Mouse (Mus musculus): Measurements from ENCODE around the gene Ttbk1. TPM values are rescaled to one million over a fixed set of nuclear protein-coding genes. Genes with fewer than 3 reads are reported as not detected.
A peak's percentile ranks its signal among the peaks of the same experiment; 100 is the strongest.

The Ttbk1 gene
- total and polyA plus RNA-seq, 3 experiments = 0.08 TPM; not detected in 2

- peak; percentile 40 for DNase-seq (ENCODE audit: low read depth, low spot score)
- H3K9ac ChIP-seq (ENCODE audit: control insufficient read depth, low read depth, low read length, poor library complexity, severe bottlenecking) = no peak overlapping the region
- TF ChIP-seq CTCF (IDR thresholded peaks at IDR 0.05 in 2 of 3, conservative IDR thresholded peaks at IDR 0.05 in 1 of 3; ENCODE audit: control insufficient read depth in 1 of 3, insufficient read depth in 1 of 3, low read depth in 2 of 3, low read length in 3 of 3, poor library complexity in 1 of 3, severe bottlenecking in 1 of 3) = no peak
- TF ChIP-seq EP300 (IDR thresholded peaks at IDR 0.05; ENCODE audit: low read depth in 1 of 2, low read length in 2 of 2) = no peak
- TF ChIP-seq KAT2A (conservative IDR thresholded peaks at IDR 0.05; ENCODE audit: low read depth, low read length) = peak; percentile 83
- no peak for TF ChIP-seq ZC3H11A (IDR thresholded peaks at IDR 0.05; ENCODE audit: low read depth, low read length)
- TF ChIP-seq TAL1 (IDR thresholded peaks at IDR 0.05; ENCODE audit: low read length) = no peak
- peak; percentile 96 for TF ChIP-seq HCFC1 (IDR thresholded peaks at IDR 0.05; ENCODE audit: low read depth, low read length)
- no peak for TF ChIP-seq NRF1 (IDR thresholded peaks at IDR 0.05; ENCODE audit: insufficient read depth, low read depth, low read length, poor library complexity, severe bottlenecking)
Observed at GRCm38 (mm10) chr17:46513329-46513728, 25.9 kb upstream of the Ttbk1 start.

GRCm38 (mm10) chr17:46511059-46511710 lies 23.7 kb upstream of the Ttbk1 start:
- no peak overlapping the region for H3K27ac ChIP-seq (ENCODE audit: control insufficient read depth, low read depth, low read length)
- H3K4me1 ChIP-seq (ENCODE audit: control insufficient read depth in 1 of 2, insufficient read depth in 2 of 2, low read length in 2 of 2) = 0 out of 4 replicates have a peak, but pooled peaks cover 0 to 3% of the 10 kb centered on the region in 2 experiments
- H3K9me3 ChIP-seq (replicated peaks; ENCODE audit: insufficient read depth, low read length) = no peaks in the 10 kb centered on the region
- no peaks in the 10 kb centered on the region for H3K27me3 ChIP-seq (ENCODE audit: control insufficient read depth in 1 of 2, insufficient read depth in 2 of 2, low read length in 2 of 2)
- H3K9ac ChIP-seq (ENCODE audit: control insufficient read depth, low read depth, low read length, poor library complexity, severe bottlenecking) = no peak overlapping the region
- H3K79me2 ChIP-seq (ENCODE audit: control insufficient read depth, insufficient read depth, low read length, poor library complexity) = no peaks in the 10 kb centered on the region
- H3K36me3 ChIP-seq (ENCODE audit: control insufficient read depth in 1 of 2, insufficient read depth in 2 of 2, low read length in 2 of 2) = no peaks in the 10 kb centered on the region
- TF ChIP-seq SMC3 (IDR thresholded peaks at IDR 0.05; ENCODE audit: low read depth, low read length) (peak; percentile 33; the same call in 1 of the 2 replicates), GABPA (IDR thresholded peaks at IDR 0.05; ENCODE audit: low read depth, low read length) (no peak), RAD21 (IDR thresholded peaks at IDR 0.05; ENCODE audit: low read depth, low read length) (peak; percentile 51), ZMIZ1 (IDR thresholded peaks at IDR 0.05; ENCODE audit: low read depth, low read length) (no peak), CTCF (IDR thresholded peaks at IDR 0.05 in 2 of 3, conservative IDR thresholded peaks at IDR 0.05 in 1 of 3; ENCODE audit: control insufficient read depth in 1 of 3, insufficient read depth in 1 of 3, low read depth in 2 of 3, low read length in 3 of 3, poor library complexity in 1 of 3, severe bottlenecking in 1 of 3) (peak; percentile 5 to 53 (median 25); a peak in 3 of 6 replicates)
- H3K4me3 ChIP-seq (ENCODE audit: control insufficient read depth in 1 of 2, insufficient read depth in 1 of 2, low read depth in 2 of 2, low read length in 2 of 2) = no peak overlapping the region
- no peak for DNase-seq (ENCODE audit: low read depth, low spot score)

More at GRCm38 (mm10) chr17:46513329-46513728, 25.9 kb upstream of the Ttbk1 start:
- Histone ChIP-seq H3K79me2 (ENCODE audit: control insufficient read depth, insufficient read depth, low read length, poor library complexity) (no peaks in the 10 kb centered on the region), H3K27me3 (ENCODE audit: control insufficient read depth in 1 of 2, insufficient read depth in 2 of 2, low read length in 2 of 2) (no peaks in the 10 kb centered on the region), H3K27ac (ENCODE audit: control insufficient read depth, low read depth, low read length) (no peak overlapping the region), H3K4me1 (ENCODE audit: control insufficient read depth in 1 of 2, insufficient read depth in 2 of 2, low read length in 2 of 2) (no peaks in the 10 kb centered on the region), H3K4me3 (ENCODE audit: control insufficient read depth in 1 of 2, insufficient read depth in 1 of 2, low read depth in 2 of 2, low read length in 2 of 2) (no peak overlapping the region), H3K9me3 (replicated peaks; ENCODE audit: insufficient read depth, low read length) (no peaks in the 10 kb centered on the region), H3K36me3 (ENCODE audit: control insufficient read depth in 1 of 2, insufficient read depth in 2 of 2, low read length in 2 of 2) (no peaks in the 10 kb centered on the region)

GRCm38 (mm10) chr17:46505617-46506016 lies 18.1 kb upstream of the Ttbk1 start:
- Histone ChIP-seq H3K9me3 (replicated peaks; ENCODE audit: insufficient read depth, low read length) (no peaks in the 10 kb centered on the region), H3K27me3 (ENCODE audit: control insufficient read depth in 1 of 2, insufficient read depth in 2 of 2, low read length in 2 of 2) (no peaks in the 10 kb centered on the region), H3K27ac (ENCODE audit: control insufficient read depth, low read depth, low read length) (no peak overlapping the region), H3K36me3 (ENCODE audit: control insufficient read depth in 1 of 2, insufficient read depth in 2 of 2, low read length in 2 of 2) (no peaks in the 10 kb centered on the region), H3K4me1 (ENCODE audit: control insufficient read depth in 1 of 2, insufficient read depth in 2 of 2, low read length in 2 of 2) (0 out of 4 replicates have a peak, but pooled peaks cover 0 to 3% of the 10 kb centered on the region in 2 experiments), H3K4me3 (ENCODE audit: control insufficient read depth in 1 of 2, insufficient read depth in 1 of 2, low read depth in 2 of 2, low read length in 2 of 2) (no peak overlapping the region), H3K79me2 (ENCODE audit: control insufficient read depth, insufficient read depth, low read length, poor library complexity) (no peaks in the 10 kb centered on the region), H3K9ac (ENCODE audit: control insufficient read depth, low read depth, low read length, poor library complexity, severe bottlenecking) (no peak overlapping the region)
- DNase-seq (ENCODE audit: low read depth, low spot score) = no peak
- no peak for TF ChIP-seq HCFC1 (IDR thresholded peaks at IDR 0.05; ENCODE audit: low read depth, low read length)
- TF ChIP-seq ZMIZ1 (IDR thresholded peaks at IDR 0.05; ENCODE audit: low read depth, low read length) = no peak
- TF ChIP-seq ZC3H11A (IDR thresholded peaks at IDR 0.05; ENCODE audit: low read depth, low read length) = no peak

Data from MEL (cell line).